Mouse (Mus musculus) forebrain, postnatal 0 days (tissue): Measurements from ENCODE around the gene Rnf223. TPM values are rescaled to one million over a fixed set of nuclear protein-coding genes. Genes with fewer than 3 reads are reported as not detected.

ENCODE experiments used
- ATAC-seq: fragments of 200-750 bp; cut with Nextera tagmentation; 2 replicates; pipeline ENCODE4 v1.8.0; 2017; ENCODE audit warnings: mild to moderate bottlenecking, moderate library complexity
- DNase-seq: peaks from one replicate; pipeline ENCODE4 v3.0.0-alpha.2; 2015
- H3K27ac ChIP-seq: fragments of 300-500 bp; sonication (generic); 2 replicates; pipeline ENCODE4 v1.5.1; 2014; ENCODE audit warnings: low read depth, mild to moderate bottlenecking, antibody characterized with exemption, low read length, moderate library complexity, mixed read lengths
- H3K27me3 ChIP-seq: fragments of 300-500 bp; sonication (generic); 2 replicates; pipeline ENCODE4 v1.6.1; 2014; ENCODE audit warnings: mild to moderate bottlenecking, low read length, mixed read lengths; ENCODE audit not compliant: insufficient read depth
- H3K36me3 ChIP-seq: fragments of 300-500 bp; sonication (generic); 2 replicates; pipeline ENCODE4 v1.6.1; 2014; ENCODE audit warnings: mild to moderate bottlenecking, moderate library complexity; ENCODE audit not compliant: insufficient read depth
- H3K4me1 ChIP-seq: fragments of 300-500 bp; sonication (generic); 2 replicates; pipeline ENCODE4 v1.6.1; 2014; ENCODE audit warnings: antibody characterized with exemption; ENCODE audit not compliant: insufficient read depth
- H3K4me2 ChIP-seq: fragments of 300-500 bp; sonication (generic); 2 replicates; pipeline ENCODE4 v1.6.1; 2014; ENCODE audit warnings: low read depth, mild to moderate bottlenecking, moderate library complexity
- H3K4me3 ChIP-seq: fragments of 300-500 bp; sonication (generic); 2 replicates; pipeline ENCODE4 v1.5.1; 2014; ENCODE audit warnings: low read depth, low read length, mixed read lengths
- H3K9ac ChIP-seq: fragments of 300-500 bp; sonication (generic); 2 replicates; pipeline ENCODE4 v1.6.1; 2014; ENCODE audit warnings: mild to moderate bottlenecking
- H3K9me3 ChIP-seq: fragments of 300-500 bp; sonication (generic); 2 replicates; pipeline ENCODE4 v1.6.1; 2016; ENCODE audit warnings: low read length
- CTCF ChIP-seq: sonication (generic); IDR thresholded peaks from 2 replicates; pipeline ENCODE4 v1.5.1; 2016; ENCODE audit warnings: antibody characterized with exemption, control low read depth, low read depth
- WGBS: fragments of 180-500 bp; shearing (Covaris S2); extraction: QIAGEN DNeasy Blood & Tissue Kit; methylation state at CpG from one replicate; pipeline ENCODE4 v1.1.7; 2014; 5-methylcytosine and 5-hydroxymethylcytosine counted together
- polyA plus RNA-seq: library from polyadenylated mRNA; unstranded; fragments of >200 nt; fragmentation: Nextera tagmentation; extraction: Ambion mirVana; gene quantifications from 2 replicates; pipeline ENCODE4 v1.2.1, GENCODE M21; 2015
- total RNA-seq: library from RNA; depleted of rRNA; stranded (reverse); fragments of >200 nt; gene quantifications from 2 replicates; pipeline ENCODE4 v1.2.3, GENCODE M21; 2014; rRNA removed

Rnf223 gene
- total and polyA plus RNA-seq, 2 experiments from 2014 or later, result 0.08 to 0.33 TPM

DNA sequence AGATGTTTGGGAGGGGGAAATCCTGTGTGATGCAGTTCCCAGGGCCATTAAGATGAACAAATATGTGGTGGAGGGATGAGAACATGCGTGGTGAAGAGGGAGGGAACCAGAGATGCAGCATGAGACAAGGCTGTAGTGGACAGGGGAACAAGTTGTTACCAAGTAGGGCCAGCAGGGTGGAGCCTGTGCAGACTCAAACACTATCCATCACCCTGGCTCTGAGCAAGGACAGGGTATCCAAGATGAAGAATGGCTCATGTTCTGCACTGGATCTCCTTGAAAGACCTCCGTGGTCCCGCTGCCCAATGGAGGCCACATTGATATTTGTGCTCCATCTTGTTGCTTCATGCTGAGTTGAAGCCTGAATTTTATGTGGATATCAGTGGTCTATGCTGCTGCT, 24.5 kb downstream of the Rnf223 start:
- DNase-seq, result no peak
- H3K4me3 ChIP-seq, result no peak overlapping the region
- no peaks in the 10 kb centered on the region for H3K36me3 ChIP-seq
- H3K27ac ChIP-seq, result no peak overlapping the region
- H3K9me3 ChIP-seq, result no peaks in the 10 kb centered on the region
- no peak for TF ChIP-seq CTCF
- no peaks in the 10 kb centered on the region for H3K27me3 ChIP-seq
- H3K4me1 ChIP-seq, result no peaks in the 10 kb centered on the region
- no peak for ATAC-seq
- H3K4me2 ChIP-seq, result no peak overlapping the region
- 97% methylated on average over 3 of the region's 3 CpGs for WGBS
- no peak overlapping the region for H3K9ac ChIP-seq

DNA sequence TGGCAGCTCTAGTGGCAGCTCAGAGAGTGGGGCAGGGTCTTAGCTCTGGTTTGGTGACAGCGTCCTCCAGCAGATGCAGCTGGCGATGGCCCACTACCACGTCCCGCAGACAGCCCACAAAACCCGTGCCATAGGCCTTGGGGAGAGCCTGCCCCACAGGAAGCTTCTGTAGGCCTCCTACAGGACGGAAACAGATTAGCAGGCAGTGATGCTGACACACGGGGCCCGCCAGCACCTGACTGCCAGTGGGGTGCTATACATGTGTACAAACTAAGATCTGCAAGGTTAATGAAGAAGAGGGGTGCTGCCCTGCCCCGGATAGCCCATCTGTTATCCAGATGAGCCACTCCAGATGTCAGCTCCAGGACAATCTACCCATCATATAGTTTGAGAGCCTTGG, 36.2 kb downstream of the Rnf223 start:
- no peaks in the 10 kb centered on the region for H3K27me3 ChIP-seq
- no peak overlapping the region for H3K27ac ChIP-seq
- no peak for DNase-seq
- H3K4me2 ChIP-seq, result no peak overlapping the region
- WGBS, result 92% methylated on average over 9 of the region's 9 CpGs
- no peak for TF ChIP-seq CTCF
- no peak overlapping the region for H3K9ac ChIP-seq
- H3K36me3 ChIP-seq, result peaks cover 82% of the 10 kb centered on the region
- no peaks in the 10 kb centered on the region for H3K4me1 ChIP-seq
- H3K9me3 ChIP-seq, result no peaks in the 10 kb centered on the region
- no peak overlapping the region for H3K4me3 ChIP-seq
- ATAC-seq, result no peak

DNA sequence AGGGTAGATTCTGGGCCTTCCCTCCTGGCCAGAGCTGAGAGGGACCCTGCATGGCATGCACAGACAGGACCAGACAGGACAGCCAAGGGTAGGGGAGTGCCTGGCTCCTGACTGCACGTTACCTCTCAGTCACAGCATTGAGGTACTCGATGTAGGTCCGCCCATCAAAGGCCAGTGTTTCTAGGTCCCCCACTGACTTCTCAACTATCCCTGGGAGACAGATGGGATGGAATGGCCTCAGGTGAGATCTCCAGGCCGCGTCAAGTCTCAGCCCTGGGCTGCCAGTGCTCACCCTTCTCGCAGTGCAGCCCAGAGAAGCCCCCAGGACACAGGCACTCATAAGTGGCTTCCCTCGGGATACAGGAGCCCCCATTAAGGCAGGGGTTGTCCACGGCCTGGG, 38.3 kb downstream of the Rnf223 start:
- ATAC-seq, result no peak
- 95% methylated on average over 8 of the region's 8 CpGs for WGBS
- Histone ChIP-seq H3K9me3 (no peaks in the 10 kb centered on the region), H3K36me3 (peaks cover 96% of the 10 kb centered on the region), H3K4me3 (no peak overlapping the region), H3K27ac (no peak overlapping the region), H3K4me2 (no peak overlapping the region), H3K9ac (no peak overlapping the region), H3K27me3 (no peaks in the 10 kb centered on the region), H3K4me1 (no peaks in the 10 kb centered on the region)
- TF ChIP-seq CTCF, result no peak
- no peak for DNase-seq

DNA sequence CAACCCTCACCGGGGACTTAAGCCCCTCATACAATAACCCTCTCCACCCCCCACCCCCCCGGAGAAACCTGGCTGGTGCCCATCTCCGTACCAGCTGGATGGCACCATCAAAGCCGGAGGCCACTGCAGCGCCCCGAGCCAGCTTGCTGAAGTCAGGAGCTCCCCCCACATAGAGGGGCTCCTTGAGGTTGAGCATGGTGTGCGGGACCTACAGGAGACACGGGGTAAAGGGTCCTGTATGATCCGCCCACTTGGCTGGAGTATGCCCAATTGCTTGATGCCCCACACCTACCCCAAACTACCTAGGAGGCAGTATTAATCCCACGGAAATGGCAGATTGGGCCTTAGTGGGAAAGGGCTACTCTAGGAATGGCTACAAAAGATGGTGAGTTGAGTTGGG, 38.8 kb downstream of the Rnf223 start:
- Histone ChIP-seq H3K9ac (no peak overlapping the region), H3K27me3 (no peaks in the 10 kb centered on the region), H3K4me1 (no peaks in the 10 kb centered on the region), H3K36me3 (peaks cover 97% of the 10 kb centered on the region), H3K4me3 (no peak overlapping the region), H3K9me3 (no peaks in the 10 kb centered on the region), H3K4me2 (no peak overlapping the region), H3K27ac (no peak overlapping the region)
- no peak for TF ChIP-seq CTCF
- ATAC-seq (no peak), DNase-seq (no peak)
- WGBS, result 93% methylated on average over 10 of the region's 10 CpGs

DNA sequence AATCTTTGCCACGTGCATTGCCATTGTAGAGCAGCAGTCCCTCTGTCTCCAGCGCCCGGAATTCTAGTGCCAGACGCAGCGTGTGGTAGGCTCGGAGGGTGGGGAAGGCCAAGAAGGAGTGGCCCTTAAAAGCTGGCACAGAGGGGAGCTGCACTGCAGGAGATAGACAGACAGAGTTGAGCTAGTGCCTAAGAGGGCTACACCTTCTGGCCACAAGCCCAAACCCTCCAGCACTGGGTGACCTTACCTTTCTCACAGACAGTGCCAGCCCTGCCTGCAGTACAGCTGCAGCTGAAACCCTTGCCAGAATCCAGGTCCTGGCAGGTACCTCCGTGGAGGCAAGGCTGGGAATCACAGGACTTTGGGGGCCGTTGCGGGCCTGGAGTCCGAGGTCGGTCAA, 41.5 kb downstream of the Rnf223 start:
- Histone ChIP-seq H3K4me3 (no peak overlapping the region), H3K36me3 (peaks cover 99% of the 10 kb centered on the region), H3K4me2 (no peak overlapping the region), H3K4me1 (no peaks in the 10 kb centered on the region), H3K27ac (no peak overlapping the region), H3K27me3 (no peaks in the 10 kb centered on the region), H3K9ac (no peak overlapping the region), H3K9me3 (no peaks in the 10 kb centered on the region)
- no peak for DNase-seq
- TF ChIP-seq CTCF, result no peak
- no peak for ATAC-seq
- 93% methylated on average over 11 of the region's 11 CpGs for WGBS

DNA sequence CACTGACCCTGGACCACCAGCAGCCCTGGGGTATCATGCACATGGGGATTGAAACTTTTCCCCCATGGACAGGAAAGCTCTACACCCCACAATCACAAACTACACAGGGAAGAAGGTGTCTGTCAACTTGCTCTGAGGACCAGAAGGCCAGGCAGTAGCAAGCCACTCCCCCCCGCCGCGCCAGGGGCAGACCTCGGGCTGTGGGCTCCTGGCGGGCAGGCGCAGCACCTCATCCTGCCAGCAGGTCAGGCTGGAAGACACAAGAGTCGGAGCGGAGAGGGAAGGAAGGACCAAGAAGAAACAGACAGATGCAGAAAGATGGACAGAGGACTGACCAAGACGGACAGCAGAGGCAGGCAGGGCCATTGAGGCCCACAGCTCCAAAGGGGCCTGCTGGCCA, 47.3 kb downstream of the Rnf223 start:
- no peak overlapping the region for H3K27ac ChIP-seq
- no peak overlapping the region for H3K4me2 ChIP-seq
- H3K4me1 ChIP-seq, result peaks cover 20% of the 10 kb centered on the region
- H3K4me3 ChIP-seq, result no peak overlapping the region
- no peak overlapping the region for H3K9ac ChIP-seq
- DNase-seq, result no peak
- TF ChIP-seq CTCF, result no peak
- 93% methylated on average over 9 of the region's 9 CpGs for WGBS
- H3K36me3 ChIP-seq, result peaks cover 78% of the 10 kb centered on the region
- no peak for ATAC-seq
- H3K9me3 ChIP-seq, result no peaks in the 10 kb centered on the region
- H3K27me3 ChIP-seq, result no peaks in the 10 kb centered on the region

Other genes starting within 250 kb of the Rnf223 start
- gene Pusl1, start 238.7 kb upstream of the Rnf223 start, total RNA-seq, result 65.4 and 69.5 TPM in 2 replicates
- 56.5 and 59.0 TPM in 2 replicates for gene Pusl1, start 238.7 kb upstream of the Rnf223 start, polyA plus RNA-seq
- gene Acap3, start 238.7 kb upstream of the Rnf223 start, total RNA-seq, result 116 and 147 TPM in 2 replicates
- gene Acap3, start 238.7 kb upstream of the Rnf223 start, polyA plus RNA-seq, result 84.2 and 95.3 TPM in 2 replicates
- 80.3 and 84.7 TPM in 2 replicates for gene Ube2j2, start 186.7 kb upstream of the Rnf223 start, total RNA-seq
- gene Ube2j2, start 186.7 kb upstream of the Rnf223 start, polyA plus RNA-seq, result 138 and 163 TPM in 2 replicates
- 12.8 and 13.9 TPM in 2 replicates for gene C1qtnf12, start 168.2 kb upstream of the Rnf223 start, total RNA-seq
- 10.3 and 11.1 TPM in 2 replicates for gene C1qtnf12, start 168.2 kb upstream of the Rnf223 start, polyA plus RNA-seq
- 39.5 and 43.9 TPM in 2 replicates for gene B3galt6, start 137.9 kb upstream of the Rnf223 start, total RNA-seq
- gene B3galt6, start 137.9 kb upstream of the Rnf223 start, polyA plus RNA-seq, result 19.4 and 28.6 TPM in 2 replicates
- gene Sdf4, start 137.6 kb upstream of the Rnf223 start, total RNA-seq, result 123 and 126 TPM in 2 replicates
- 115 and 117 TPM in 2 replicates for gene Sdf4, start 137.6 kb upstream of the Rnf223 start, polyA plus RNA-seq
- gene Tnfrsf4, start 116.7 kb upstream of the Rnf223 start, total RNA-seq, result 0.48 and 1.3 TPM in 2 replicates
- 0.40 and 0.49 TPM in 2 replicates for gene Tnfrsf4, start 116.7 kb upstream of the Rnf223 start, polyA plus RNA-seq
- 1.5 TPM in 1 of 2 replicates, not detected in the other for gene Tnfrsf18, start 104.3 kb upstream of the Rnf223 start, total RNA-seq
- gene Tnfrsf18, start 104.3 kb upstream of the Rnf223 start, polyA plus RNA-seq, result 0.67 and 1.2 TPM in 2 replicates
- gene Ttll10, start 71.1 kb upstream of the Rnf223 start, total RNA-seq, result not detected in 2 replicates
- gene Ttll10, start 71.1 kb upstream of the Rnf223 start, polyA plus RNA-seq, result 0.06 TPM in 1 of 2 replicates, not detected in the other
- gene 9430015G10Rik, start 20.5 kb upstream of the Rnf223 start, total RNA-seq, result 22.8 and 28.3 TPM in 2 replicates
- gene 9430015G10Rik, start 20.5 kb upstream of the Rnf223 start, polyA plus RNA-seq, result 18.3 and 22.3 TPM in 2 replicates
- gene Agrn, start 67.0 kb downstream of the Rnf223 start, total RNA-seq, result 218 and 261 TPM in 2 replicates
- gene Agrn, start 67.0 kb downstream of the Rnf223 start, polyA plus RNA-seq, result 48.2 and 61.3 TPM in 2 replicates
- 1.4 and 2.2 TPM in 2 replicates for gene Isg15, start 70.3 kb downstream of the Rnf223 start, total RNA-seq
- 2.4 and 3.4 TPM in 2 replicates for gene Isg15, start 70.3 kb downstream of the Rnf223 start, polyA plus RNA-seq
- gene AW011738, start 72.8 kb downstream of the Rnf223 start, total RNA-seq, result 3.5 and 5.7 TPM in 2 replicates
- gene AW011738, start 72.8 kb downstream of the Rnf223 start, polyA plus RNA-seq, result 1.8 and 3.4 TPM in 2 replicates
- gene Perm1, start 85.4 kb downstream of the Rnf223 start, total RNA-seq, result 1.1 and 1.3 TPM in 2 replicates
- gene Perm1, start 85.4 kb downstream of the Rnf223 start, polyA plus RNA-seq, result 0.69 and 0.86 TPM in 2 replicates
- 37.2 and 43.7 TPM in 2 replicates for gene Plekhn1, start 104.3 kb downstream of the Rnf223 start, total RNA-seq
- 11.8 and 14.3 TPM in 2 replicates for gene Plekhn1, start 104.3 kb downstream of the Rnf223 start, polyA plus RNA-seq
- 80.7 and 83.9 TPM in 2 replicates for gene Noc2l, start 105.5 kb downstream of the Rnf223 start, total RNA-seq
- 50.9 and 52.9 TPM in 2 replicates for gene Noc2l, start 105.5 kb downstream of the Rnf223 start, polyA plus RNA-seq
- 3.5 and 7.7 TPM in 2 replicates for gene Samd11, start 125.1 kb downstream of the Rnf223 start, total RNA-seq
- 1.2 and 1.9 TPM in 2 replicates for gene Samd11, start 125.1 kb downstream of the Rnf223 start, polyA plus RNA-seq
- gene Vmn2r-ps159, start 200.6 kb downstream of the Rnf223 start, total RNA-seq, result not detected in 2 replicates
- gene Vmn2r-ps159, start 200.6 kb downstream of the Rnf223 start, polyA plus RNA-seq, result not detected in 2 replicates